Mouse (Mus musculus) frontal cortex, postnatal 25 days (tissue): Measurements from ENCODE around the gene Grik1.

Source experiments
- DNase-seq, 2 experiments: peaks; one replicate each; pipeline ENCODE4 v3.0.0; 2022; ENCODE audit warnings: low spot score in 2 of 2

Grik1 gene

DNA sequence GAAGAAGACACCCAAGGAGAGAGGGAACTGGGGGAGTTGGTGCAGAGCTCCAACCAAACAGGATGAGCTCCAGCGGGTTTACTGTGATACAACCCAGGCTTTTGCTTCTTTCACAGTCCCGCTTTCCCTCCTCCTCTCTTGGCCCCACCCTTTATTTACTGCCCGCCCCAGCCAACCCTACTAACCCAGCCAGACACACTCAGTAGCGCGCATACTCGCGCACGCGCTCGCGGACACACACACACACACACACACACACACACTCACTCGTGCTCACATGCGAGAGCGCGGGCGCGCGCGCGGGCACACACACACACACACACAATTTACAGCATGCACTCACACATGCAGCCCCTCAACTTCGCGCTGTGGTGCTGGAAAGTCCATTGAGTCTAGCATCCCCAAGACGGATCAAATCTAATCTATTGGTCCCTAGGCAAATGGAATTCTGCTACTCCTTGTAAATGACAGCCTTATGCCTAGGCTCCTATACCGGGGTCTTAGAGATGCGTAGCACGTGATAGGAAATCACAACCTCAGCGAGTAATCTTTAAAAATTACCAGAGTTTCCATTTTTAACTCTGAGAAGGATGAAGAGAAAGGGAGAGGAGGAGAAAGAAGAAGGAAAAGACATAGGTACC, at the start of gene Grik1:
TSS of gene Grik1 (minus strand) at position 134 of the 641 bp plus-strand sequence.
- peak in 1 of 2 experiments; percentile 16 for DNase-seq

DNA sequence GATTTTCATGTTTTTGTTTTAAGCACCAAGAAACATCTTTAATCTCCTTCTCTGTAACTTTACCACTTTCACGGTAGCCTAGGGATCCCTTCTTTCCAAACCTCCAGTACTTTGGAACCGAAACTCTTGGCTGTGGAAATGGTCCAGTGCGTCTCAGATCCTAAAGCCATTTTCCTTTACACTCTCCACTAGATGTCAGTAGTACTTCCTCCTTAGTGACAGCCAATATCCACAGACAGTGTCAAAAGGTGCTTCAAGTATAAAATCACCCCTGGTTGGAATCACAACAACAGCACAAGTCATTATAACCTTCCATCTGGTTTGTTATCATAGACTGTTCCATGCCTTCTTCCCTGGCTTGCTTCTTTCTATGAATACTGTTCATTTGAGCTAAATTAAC, 4.1 kb upstream of the Grik1 start:
- no peak for DNase-seq

DNA sequence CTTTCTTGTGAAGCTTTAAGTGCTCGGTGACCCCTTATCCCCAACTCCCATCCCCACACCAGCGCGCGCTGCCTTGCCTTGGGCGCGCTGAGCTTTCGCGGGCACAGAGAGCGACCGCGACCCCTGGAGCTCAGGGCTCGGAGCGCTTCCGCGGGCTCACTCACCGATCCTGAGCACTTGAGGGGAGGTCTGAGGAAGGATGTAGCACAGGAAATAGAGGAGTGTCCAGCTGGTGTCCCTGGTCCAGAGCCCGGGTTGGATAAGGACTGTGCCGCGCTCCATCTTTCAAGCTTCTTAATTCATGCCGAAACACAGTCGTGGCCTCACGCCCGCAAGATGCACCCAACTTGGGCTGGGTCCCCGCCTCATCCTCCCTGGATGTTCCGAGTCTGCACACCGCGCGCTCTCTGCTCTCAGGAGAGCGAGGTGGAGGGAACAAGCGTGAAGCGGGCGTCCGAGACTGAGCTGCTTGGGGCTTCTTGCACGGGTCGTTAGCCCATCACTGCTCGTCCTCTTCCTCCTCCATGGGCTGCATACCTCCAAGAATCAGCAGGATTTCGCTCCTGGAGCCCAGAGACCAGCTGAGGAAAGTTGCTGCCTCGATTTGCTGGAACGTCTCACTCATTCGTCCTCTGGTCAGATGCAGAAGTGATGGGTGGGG, 514 bp downstream of the Grik1 start:
- DNase-seq, result peak; percentile 5 to 7

DNA sequence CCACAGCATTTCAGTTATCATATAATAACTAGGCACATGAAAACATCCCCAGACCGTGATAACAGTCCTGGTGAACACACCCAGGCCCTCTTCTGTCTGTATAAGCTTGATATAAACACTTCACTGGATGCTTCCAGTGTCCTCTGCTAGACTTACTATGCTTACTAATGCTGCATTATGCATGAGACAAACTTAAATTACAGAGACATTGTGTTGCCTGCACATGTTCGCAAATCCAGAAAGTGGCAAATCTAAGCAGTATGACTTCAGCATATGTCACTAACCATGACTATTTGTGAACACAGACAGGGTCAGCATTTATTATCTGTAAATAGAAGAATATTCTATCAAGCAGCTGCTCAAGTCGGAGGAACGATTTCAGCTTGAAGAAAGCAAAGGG, 31.7 kb downstream of the Grik1 start:
- DNase-seq, result no peak

DNA sequence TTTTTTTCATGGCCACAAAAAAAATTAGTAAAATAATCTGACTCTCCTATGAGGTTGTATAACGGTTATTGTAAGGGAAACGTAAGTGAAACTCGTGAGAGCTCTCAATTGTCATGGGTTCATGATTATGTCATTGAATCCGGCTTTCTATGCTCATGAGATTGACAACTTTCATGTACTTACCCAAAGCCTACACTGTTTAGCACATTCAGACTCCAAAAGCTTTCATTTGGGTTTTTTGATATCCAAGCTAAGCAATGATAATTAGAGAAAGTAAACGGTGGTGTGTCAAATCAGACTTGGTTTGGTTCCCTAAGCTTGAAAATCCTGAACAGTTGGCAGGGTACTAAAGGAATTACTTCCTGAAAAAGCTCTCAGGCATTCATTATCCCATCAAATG, 33.0 kb downstream of the Grik1 start:
- DNase-seq, result no peak

DNA sequence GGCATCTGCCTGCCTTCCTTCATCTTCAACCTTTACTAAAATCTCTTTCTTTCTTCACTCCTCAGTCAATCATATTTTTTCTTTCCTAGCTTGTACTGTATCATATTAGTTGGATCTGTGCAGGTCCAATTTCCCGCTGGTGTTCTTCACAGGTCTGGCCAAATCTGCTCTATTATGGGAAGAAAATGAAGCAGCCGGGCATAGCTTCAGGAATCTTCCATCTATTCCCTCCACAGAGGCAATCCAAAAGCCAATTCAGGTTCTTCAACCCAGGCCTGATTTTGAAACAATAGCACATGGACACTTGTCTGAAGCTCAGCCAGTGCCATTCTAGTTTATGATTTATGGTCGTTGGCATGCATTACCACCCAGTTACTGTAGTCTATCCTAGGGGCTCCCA, 34.0 kb downstream of the Grik1 start:
- no peak for DNase-seq

DNA sequence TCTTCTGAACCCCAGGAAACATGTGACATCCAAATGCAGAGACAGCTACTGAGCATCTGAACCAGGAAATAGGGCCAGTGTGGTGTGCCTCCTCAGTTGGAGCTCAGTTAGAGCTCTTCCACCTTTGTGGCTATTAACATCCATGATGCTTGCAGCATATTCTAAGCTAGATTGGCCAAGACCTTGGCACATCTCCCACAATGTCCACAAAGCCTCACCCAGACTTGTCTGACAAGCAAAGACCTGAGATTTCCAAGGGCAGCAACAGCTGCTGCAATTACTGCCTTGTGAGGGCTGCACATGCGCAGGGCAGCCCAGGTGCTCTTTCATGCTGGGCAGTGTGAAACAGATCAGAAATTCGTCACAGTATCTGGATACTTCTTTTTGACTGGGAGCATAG, 37.4 kb downstream of the Grik1 start:
- no peak for DNase-seq

DNA sequence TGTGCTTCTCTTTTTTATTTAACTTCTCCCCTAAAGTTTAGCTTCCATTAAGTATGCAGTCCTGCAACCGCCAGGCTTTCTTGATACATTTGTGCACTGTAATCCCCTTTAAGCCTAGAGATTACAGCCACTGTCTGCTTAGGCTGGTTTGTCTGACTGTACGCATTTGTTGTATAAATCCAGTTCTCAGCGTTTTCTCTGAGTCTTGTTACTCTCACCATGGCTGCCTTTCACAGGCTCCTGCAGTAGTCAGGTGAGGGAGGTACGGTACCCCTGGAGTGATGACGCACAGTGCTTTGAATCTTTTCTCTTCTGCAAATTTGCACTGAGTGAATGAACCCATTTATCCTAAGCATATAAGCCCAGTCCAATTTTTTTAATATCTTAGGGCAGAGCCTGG, 39.0 kb downstream of the Grik1 start:
- DNase-seq, result no peak

DNA sequence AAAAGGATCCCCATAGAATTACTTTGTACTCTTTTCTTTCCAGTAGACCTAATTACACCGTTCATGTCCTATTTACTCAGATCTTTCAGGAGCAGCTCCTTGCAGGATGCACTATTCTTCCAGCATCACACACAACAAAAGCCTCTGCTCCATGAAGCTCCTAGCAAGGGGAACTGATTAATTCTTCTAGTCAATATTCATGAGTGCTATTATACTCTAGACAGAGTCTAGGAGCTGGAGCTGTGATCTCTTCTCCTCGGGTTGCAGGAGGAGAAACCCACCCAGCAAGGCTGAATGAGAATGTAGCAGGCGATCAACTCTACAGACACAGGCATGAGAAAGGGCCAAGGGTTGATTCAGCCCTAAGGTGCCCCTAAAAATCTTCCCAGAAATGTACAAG, 40.2 kb downstream of the Grik1 start:
- no peak for DNase-seq

DNA sequence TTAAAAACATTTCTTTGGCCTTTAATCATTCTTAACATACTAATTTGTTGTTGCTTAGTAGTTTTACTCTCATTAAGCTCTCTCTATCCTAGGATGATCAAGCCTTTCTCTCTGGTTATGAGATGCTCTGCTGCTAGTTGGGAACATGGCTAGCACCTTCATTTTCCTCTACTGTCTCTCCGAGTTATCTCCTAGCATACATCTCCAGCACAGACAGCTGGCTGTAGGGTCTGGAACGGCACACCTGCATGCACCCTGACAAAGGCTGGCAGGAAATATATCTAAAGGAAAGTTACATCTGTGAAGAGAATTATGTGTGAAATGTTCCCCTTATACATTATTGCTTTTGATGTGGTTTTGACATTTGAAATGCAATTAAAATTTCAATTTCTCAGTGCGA, 42.5 kb downstream of the Grik1 start:
- DNase-seq, result no peak

DNA sequence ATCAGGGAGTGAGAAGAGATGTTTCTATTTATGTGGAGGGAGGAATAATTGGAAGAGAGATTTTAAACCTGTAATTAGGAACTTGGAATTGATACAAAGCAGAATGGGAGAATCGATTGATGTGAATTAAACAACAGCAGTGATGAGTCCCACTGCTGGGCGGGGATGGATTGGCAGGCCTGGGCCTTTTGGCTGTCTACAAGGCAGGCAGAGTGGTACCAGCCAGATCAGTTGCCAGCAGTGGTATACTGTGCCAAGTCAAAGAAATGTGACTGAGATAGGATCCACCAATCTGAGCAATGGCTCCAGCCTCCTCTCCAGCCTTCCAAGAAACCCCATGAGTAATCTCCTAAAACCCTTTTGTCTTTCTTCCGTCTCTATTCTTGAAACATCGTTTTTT, 45.4 kb downstream of the Grik1 start:
- DNase-seq, result no peak

DNA sequence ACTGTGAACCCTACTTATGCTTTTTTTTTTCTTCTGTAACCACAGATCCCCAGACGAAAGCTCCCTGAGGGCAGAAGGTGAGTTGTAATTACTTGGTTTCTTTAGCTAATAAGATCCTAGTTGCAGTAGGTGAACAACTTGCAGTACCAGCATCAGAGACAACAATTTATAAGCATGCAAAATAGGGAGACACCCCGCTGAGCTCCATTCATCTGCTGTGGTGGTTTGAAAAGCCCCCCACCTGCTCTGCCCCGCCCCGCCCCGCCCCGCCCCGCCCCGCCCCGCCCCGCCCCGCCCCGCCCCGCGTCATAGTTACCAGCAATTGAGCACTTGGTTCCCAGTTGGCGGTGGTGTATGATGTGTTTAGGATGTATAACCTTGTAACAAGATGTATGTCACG, 64.4 kb downstream of the Grik1 start:
- no peak for DNase-seq

DNA sequence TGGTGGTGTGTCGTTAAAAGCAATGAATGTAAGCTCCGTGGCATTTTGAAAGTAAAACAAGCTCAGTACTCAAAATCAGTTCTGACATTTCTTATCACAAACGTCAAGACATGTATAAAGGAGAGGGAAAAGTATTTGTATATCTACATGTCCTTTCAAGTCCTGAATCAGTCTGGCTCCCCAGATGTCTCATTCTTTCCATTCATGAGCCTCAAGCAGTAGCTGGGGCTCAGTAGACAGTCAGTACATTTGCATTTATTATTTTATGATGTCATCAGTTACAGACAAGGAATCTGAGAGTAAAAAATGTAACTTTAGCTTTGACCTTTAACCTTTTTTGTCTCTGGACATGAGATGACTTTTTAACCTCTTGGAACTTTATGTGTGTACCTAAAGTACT, 68.1 kb downstream of the Grik1 start:
- DNase-seq, result no peak

DNA sequence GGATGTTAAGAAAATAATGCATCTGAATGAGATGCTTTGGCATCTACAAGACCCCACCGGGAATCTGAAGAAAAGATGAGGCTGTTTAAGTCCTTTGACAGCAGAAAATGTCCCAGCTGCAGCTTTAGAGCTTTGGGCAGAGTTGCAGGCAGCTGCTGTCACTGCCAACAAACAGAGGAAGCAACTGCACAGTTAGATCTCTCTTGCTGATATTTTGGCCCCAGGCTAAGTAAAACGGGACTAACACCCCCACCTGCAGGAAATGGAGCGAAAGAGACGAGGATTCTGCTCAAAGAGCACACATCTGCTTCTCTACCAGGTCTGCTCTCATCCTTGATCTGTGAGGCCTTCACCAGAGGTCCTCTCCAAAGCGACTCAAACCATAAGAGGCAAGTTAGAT, 77.5 kb downstream of the Grik1 start:
- DNase-seq, result no peak

DNA sequence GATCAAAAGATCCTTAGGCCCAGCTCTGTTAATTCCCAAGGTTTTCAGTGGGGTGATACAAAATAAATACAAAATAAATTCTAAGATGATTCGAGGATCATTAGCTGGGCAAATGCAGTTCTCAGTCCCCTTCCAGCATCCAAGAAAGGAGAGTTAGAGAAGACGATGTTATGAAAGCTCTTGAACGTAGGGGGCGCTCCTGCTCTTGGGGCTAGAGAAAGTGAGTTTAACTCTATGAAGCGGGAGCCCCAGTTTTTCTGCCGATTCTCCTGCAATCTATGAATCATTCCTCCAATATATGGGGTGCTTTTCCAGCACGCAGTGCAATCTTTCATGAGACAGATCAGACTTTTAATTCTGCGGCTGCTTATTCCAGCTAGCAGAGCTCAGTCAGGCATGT, 78.2 kb downstream of the Grik1 start:
- peak in 1 of 2 experiments; percentile 22 for DNase-seq

DNA sequence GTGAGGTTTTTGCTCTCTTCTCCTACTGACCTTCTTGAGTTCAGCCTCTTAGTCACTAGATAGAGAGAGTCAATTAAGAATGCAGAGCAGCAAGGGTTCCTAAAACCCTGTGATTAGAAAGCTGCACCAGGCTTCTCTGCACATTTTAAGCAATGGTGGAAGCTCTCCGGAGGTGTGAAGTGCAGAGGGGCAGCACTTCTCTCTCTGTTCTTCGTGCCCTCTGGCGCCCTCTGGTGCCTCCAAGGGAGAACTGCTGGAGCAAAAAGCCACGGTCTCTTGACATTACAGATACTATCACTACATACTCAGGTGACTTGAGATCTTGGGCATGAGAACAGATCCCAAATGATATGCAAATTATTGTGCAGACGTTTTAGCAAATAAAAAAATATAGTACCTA, 85.7 kb downstream of the Grik1 start:
- peak; percentile 55 to 70 for DNase-seq

DNA sequence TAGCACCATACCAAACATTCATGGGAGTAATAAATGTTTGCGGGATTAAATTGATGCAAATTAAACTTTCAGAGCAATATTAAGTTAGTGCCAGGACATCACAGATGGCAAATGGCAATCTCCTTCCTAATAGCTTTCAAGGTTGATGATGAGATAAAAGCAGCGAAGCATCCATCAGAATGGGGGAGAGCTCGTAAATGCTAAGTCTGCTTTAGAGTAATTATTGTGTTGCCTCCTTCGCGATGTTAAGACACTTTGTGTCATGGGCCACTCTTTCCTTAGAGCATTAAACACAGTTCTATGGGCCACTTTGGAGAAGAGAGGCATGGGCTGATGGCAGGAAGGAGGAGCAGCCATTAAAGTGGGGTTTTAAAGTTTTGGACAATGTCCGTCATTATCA, 86.1 kb downstream of the Grik1 start:
- no peak for DNase-seq

DNA sequence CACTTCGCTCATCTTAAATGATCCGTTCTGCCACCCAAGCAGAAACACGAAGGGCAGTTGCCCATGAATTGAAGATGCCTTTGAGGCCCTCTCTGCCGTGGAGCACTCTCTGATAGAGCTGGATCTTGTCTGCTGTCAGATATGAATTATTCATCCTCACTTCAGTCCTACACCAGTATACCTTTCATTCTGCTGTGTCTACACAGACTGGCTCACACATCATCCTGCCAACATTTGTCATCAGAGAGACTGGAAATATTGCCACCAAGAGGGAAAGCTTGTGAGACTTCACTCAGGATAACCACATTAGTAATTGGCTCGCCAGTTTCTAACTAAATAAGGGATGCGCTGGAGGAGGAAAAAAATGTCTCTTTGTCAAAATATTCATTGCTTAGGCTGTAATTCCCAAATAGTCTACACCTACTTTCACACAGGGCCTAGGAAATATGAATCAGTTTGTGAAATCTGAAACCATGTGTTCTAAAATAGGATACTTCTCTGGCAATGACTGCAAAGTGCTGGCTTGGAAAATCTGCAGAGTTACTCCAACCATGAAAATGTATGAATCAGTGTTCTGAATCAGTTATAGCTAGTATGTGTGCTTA, 102.5 kb downstream of the Grik1 start:
- DNase-seq, result no peak

DNA sequence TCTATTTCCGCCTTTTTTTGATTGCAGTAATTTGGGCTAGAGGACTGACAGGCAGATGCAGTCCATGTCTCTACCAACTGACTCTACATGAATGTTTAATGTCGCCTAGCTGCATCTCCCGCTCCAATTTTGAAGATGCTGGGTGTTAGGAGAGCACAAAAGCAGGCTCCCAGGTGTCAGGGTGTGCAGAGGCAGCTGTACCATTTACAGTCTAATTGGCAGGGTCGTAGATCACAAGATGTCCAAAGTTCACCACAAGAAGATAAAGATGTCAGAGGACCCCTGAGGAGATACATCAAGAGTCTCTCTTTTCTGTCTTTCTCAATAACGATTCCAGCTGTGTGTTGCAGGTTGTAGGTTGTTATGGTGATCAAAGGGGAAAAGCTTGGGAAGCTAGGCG, 111.3 kb downstream of the Grik1 start:
- DNase-seq, result no peak

DNA sequence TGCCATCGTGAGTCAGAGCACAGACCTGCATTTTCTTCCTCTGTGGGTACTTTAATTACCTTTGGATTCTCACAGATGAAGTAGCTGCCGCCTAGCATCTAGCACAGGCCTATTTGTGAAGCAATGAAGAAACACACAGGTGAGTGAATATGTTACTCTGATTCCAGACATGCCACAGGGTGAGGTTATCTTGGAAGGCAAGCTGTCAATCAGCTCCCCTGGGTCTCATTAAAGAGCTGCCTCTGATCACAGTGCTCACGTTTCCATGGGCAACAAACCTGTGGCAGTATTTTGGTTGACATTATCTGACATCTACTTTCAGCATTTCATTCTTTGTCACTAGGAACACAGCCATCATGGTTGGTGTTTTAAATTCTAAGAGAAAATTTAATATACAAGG, 112.7 kb downstream of the Grik1 start:
- DNase-seq, result no peak

DNA sequence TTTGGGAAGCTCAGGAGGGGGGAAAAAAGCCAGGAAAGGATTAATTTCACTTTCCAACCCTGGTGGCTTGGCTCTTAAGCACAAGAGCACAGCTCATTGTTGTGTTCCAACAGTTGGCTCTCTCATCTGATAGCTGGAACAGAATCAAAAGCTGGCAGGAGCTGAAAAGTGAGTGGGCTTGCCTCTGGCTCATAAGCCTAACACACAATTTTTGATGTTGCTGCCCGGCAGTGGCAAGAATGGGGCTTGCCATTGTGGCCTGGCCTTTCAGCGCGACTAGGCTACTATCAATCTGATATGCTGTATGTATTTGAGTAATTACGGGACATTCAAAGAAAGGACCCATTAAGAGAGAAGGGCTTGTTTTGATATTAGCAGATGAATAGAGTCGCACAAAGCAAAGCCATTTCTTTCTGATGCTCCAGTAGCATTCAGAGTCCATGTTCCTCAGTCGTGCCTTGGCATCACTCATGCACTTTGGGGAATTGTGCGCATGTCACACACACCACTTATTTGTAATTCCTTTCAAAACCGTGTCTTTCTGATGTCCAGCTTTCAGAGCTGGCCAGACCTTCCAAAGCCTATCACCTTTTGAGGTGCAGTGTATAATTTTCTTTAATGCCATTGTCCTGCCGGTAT, 115.9 kb downstream of the Grik1 start:
- DNase-seq, result peak; percentile 3 to 18

DNA sequence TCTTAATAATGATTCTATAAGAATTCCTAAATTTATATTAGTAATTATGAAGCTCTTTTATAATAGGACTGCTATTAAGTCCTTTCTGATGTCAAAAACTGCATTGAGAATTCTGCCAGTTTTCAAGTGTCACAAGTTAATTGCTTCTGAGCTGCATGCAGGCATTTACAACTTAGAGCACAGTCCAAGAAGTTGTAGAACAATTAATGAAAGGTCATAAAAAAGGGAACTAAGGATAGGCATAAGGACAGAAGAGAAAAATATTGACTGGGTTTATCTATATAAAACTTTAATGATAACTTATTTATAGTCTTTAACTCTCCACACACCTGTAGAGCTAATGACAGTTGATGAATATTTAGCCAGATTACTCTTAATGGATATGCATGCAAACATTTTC, 123.5 kb downstream of the Grik1 start:
- no peak for DNase-seq

DNA sequence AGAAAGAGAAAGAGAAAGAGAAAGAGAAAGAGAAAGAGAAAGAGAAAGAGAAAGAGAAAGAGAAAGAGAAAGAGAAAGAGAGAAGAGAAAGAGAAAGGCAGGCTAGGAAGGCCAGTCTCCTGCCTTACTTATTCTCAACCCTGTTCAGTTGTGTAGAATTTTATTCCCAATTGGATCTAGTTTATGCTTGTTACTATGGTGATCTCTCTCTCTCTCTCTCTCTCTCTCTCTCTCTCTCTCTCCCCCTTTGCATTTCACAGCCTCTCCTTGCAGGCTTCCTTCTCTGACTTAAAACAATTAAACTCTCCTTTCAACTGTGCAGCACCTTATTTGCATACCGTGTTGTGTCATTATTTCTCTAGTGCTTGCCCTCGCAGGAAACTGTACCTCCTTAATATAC, 147.5 kb downstream of the Grik1 start:
- DNase-seq, result no peak
